Mouse (Mus musculus): ENCODE results near the gene Pagr1b.
A peak's percentile ranks its signal among the peaks of the same experiment; 100 is the strongest.

GRCm38 (mm10) chr7:127026616-127026983 lies 10.3 kb upstream of the Pagr1b start:
- 0 out of 2 replicates have a peak, but pooled peaks have one; percentile 27 for TF ChIP-seq POLR2A (IDR thresholded peaks at IDR 0.05; ENCODE audit: borderline replicate concordance, extremely low read depth, insufficient read depth, insufficient read length, poor library complexity, severe bottlenecking)
- no peak for TF ChIP-seq CTCF (IDR thresholded peaks at IDR 0.05; ENCODE audit: borderline replicate concordance, extremely low read depth, insufficient read depth, insufficient read length)
